Mouse (Mus musculus) cerebellum, adult 2 months (tissue): ENCODE results near the gene Pparg. TPM values are rescaled to one million over a fixed set of nuclear protein-coding genes. Genes with fewer than 3 reads are reported as not detected.
A peak's percentile ranks its signal among the peaks of the same experiment; 100 is the strongest.

Experiments
- DNase-seq, 2 experiments: peaks; one replicate each; pipeline ENCODE4 v3.0.0; 2021
- H3K27ac ChIP-seq: fragments of 200-500 bp; 2 replicates; pipeline ENCODE4 v1.5.1; 2012; ENCODE audit warnings: low read length, control low read depth, inconsistent platforms; ENCODE audit not compliant: insufficient read depth
- H3K27me3 ChIP-seq: fragments of 200-500 bp; 2 replicates; pipeline ENCODE4 v1.6.1; 2012; ENCODE audit warnings: inconsistent platforms, mild to moderate bottlenecking, low read length, moderate library complexity; ENCODE audit not compliant: control insufficient read depth, insufficient read depth
- H3K4me1 ChIP-seq: fragments of 200-500 bp; 2 replicates; pipeline ENCODE4 v1.6.1; 2011; ENCODE audit warnings: low read length; ENCODE audit not compliant: control insufficient read depth, insufficient read depth
- H3K4me3 ChIP-seq: fragments of 200-500 bp; replicated peaks from 2 replicates; pipeline ENCODE3; 2011; ENCODE audit warnings: mild to moderate bottlenecking, low read depth, low read length, control low read depth; ENCODE audit not compliant: insufficient read depth
- CTCF ChIP-seq: fragments of 200-500 bp; IDR thresholded peaks from 2 replicates; pipeline ENCODE4 v1.5.1; 2011; ENCODE audit warnings: low read depth, mild to moderate bottlenecking, control low read depth, low read length, moderate library complexity, borderline replicate concordance; ENCODE audit not compliant: insufficient read depth
- POLR2A ChIP-seq: fragments of 200-500 bp; IDR thresholded peaks from 2 replicates; pipeline ENCODE4 v1.6.1; 2011; ENCODE audit warnings: low read length, control low read depth, borderline replicate concordance; ENCODE audit not compliant: insufficient read depth
- WGBS: fragments of 180-500 bp; shearing (Covaris S2); methylation state at CpG from one replicate; pipeline ENCODE4 v1.1.7; 2018; 5-methylcytosine and 5-hydroxymethylcytosine counted together
- polyA plus RNA-seq: library from polyadenylated mRNA; depleted of rRNA; stranded (reverse); fragments of >200 nt; gene quantifications from 2 replicates; pipeline ENCODE4 v1.2.3, GENCODE M21; 2012

Pparg gene
- polyA plus RNA-seq, 1 experiment: 2.1 TPM

GRCm38 (mm10) chr6:115343570-115343969 lies 17.2 kb upstream of the Pparg start:
- Histone ChIP-seq H3K4me3 (no peak overlapping the region), H3K27ac (no peak overlapping the region), H3K4me1 (no peaks in the 10 kb centered on the region), H3K27me3 (no peaks in the 10 kb centered on the region)
- DNase-seq: no peak
- 58% methylated on average over 5 of the region's 5 CpGs for WGBS
- TF ChIP-seq POLR2A (no peak), CTCF (no peak)

GRCm38 (mm10) chr6:115344101-115344500 lies 16.6 kb upstream of the Pparg start:
- H3K27ac ChIP-seq: no peak overlapping the region
- no peaks in the 10 kb centered on the region for H3K27me3 ChIP-seq
- no peak for DNase-seq
- no peak overlapping the region for H3K4me3 ChIP-seq
- TF ChIP-seq CTCF (no peak), POLR2A (no peak)
- no peaks in the 10 kb centered on the region for H3K4me1 ChIP-seq
- whole genome bisulfite sequencing: 25% methylated on average over 10 of the region's 10 CpGs

DNA sequence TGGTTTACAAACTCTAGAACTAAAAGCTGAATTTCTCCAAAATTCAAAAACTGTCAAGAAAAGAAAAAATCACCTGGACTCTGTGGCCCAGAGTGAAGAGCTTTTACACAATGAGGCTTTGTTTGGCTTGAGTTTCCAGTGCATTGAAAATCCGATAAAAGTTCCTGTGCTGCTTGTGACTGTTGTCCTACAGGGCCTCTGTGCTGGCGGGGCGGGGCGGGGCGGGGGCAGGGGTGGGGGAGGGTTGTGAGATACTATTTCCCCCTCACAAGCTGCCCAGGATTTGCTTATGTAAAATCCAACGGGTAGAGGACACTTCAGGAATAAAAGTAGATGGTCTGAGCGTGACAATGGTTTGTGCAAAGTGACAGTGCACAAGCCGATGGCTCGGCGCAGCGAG lies 16.2 kb upstream of the Pparg start:
- no peak overlapping the region for H3K4me3 ChIP-seq
- WGBS: 38% methylated on average over 11 of the region's 11 CpGs
- no peak for TF ChIP-seq CTCF
- TF ChIP-seq POLR2A: no peak
- H3K4me1 ChIP-seq: no peaks in the 10 kb centered on the region
- DNase-seq: no peak
- no peaks in the 10 kb centered on the region for H3K27me3 ChIP-seq
- no peak overlapping the region for H3K27ac ChIP-seq

DNA sequence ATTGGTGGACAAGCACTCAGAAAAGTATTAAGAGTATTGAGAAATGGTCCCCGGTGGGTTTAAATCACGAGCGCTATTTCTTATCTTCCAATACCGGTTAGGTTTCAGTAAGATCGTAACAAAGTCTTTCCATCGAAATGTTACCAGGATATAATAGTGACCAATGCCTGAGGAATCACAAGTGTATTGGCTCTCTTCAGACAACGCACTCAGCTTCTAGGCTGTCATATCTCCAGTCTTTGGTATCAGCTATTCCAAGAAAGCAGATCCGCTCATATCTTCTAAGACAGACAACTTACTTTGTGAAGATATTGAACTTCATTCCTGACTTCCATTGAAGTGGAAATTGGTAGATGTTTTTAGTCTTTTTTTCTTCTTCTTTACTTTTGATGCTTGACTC lies 15.7 kb upstream of the Pparg start:
- 93% methylated on average over 8 of the region's 8 CpGs for WGBS
- no peak for DNase-seq
- TF ChIP-seq POLR2A (no peak), CTCF (no peak)

GRCm38 (mm10) chr6:115349641-115350464 lies 10.9 kb upstream of the Pparg start:
- H3K4me3 ChIP-seq: no peak overlapping the region
- WGBS: 45% methylated on average over 5 of the region's 5 CpGs
- no peak for DNase-seq
- TF ChIP-seq CTCF (no peak), POLR2A (no peak)
- no peak overlapping the region for H3K27ac ChIP-seq
- H3K27me3 ChIP-seq: no peaks in the 10 kb centered on the region
- H3K4me1 ChIP-seq: no peaks in the 10 kb centered on the region

More for the DNA sequence above, 15.7 kb upstream of the Pparg start:
- Histone ChIP-seq H3K27ac (no peak overlapping the region), H3K4me1 (no peaks in the 10 kb centered on the region), H3K27me3 (no peaks in the 10 kb centered on the region), H3K4me3 (no peak overlapping the region)

GRCm38 (mm10) chr6:115361606-115362462 lies 1.1 kb downstream of the Pparg start:
- 5% methylated on average over 48 of the region's 48 CpGs for WGBS
- no peaks in the 10 kb centered on the region for H3K4me1 ChIP-seq
- peak; percentile 15 to 37 for DNase-seq
- H3K27ac ChIP-seq: no peak overlapping the region
- H3K4me3 ChIP-seq: peak overlapping the region; percentile 59
- no peaks in the 10 kb centered on the region; the same call in 1 of the 2 replicates for H3K27me3 ChIP-seq
- TF ChIP-seq CTCF (no peak), POLR2A (no peak)

DNA sequence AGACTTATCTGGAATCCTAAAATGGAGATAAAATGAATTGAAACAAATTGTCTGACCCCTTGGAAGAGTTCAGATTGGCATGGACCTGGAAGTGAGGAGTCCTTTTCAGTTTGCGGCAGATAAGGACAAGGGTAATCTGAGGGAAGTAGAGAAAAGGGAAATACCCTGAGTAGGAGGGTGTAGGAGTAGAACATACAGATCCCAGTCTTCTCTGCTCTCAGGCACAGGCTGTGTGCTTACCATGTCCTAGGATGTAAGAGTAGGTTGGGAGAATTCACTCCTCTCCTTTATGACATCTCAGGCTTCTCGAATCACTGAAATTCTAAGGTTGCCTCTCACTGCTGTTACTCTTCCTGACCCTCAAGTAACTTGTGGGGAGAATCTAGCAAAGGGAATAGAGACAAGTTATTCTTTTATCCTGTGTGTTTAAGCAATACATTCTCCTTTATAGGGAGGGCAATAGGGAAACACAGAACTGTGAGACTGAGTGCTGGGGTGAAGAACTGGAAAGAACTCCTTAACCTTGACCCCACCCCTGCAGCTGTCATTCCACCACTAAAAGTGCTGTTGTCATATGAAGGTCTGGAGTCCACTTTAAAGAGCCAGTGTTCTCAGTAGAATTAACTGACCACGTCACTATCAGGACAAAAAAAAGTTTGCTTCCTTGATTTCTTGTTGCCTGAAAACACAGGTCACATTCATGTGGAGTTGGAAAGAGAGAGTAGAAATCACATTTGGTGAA lies 6.3 kb downstream of the Pparg start:
- H3K4me3 ChIP-seq: no peak overlapping the region
- H3K27ac ChIP-seq: no peak overlapping the region
- TF ChIP-seq CTCF (no peak), POLR2A (no peak)
- DNase-seq: no peak
- no peaks in the 10 kb centered on the region; the same call in 1 of the 2 replicates for H3K27me3 ChIP-seq
- WGBS: 89% methylated on average over 3 of the region's 3 CpGs
- no peaks in the 10 kb centered on the region for H3K4me1 ChIP-seq
